Mouse (Mus musculus): ENCODE measurements around the gene Ripor2. TPM values are rescaled to one million over a fixed set of nuclear protein-coding genes. Genes with fewer than 3 reads are reported as not detected.

The Ripor2 gene
- polyA plus RNA-seq (2016; fragmentation: Nextera tagmentation; extraction: Ambion mirVana): 16.3 and 22.3 TPM in 2 replicates

- H3K36me3 ChIP-seq: no peaks in the 10 kb centered on the region
- no peak within 1 kb of the TSS for H3K9ac ChIP-seq
- H3K27me3 ChIP-seq: no peaks in the 10 kb centered on the region
- peaks cover 5% of the 10 kb centered on the region for H3K4me1 ChIP-seq
- no peak within 1 kb of the TSS for H3K4me2 ChIP-seq (replicated peaks)
- no peaks in the 10 kb centered on the region for H3K9me3 ChIP-seq (replicated peaks)
- 66% methylated on average over 10 of the region's 10 CpGs for WGBS
- no peak for ATAC-seq (ENCODE audit: low FRiP score)
- no peak within 1 kb of the TSS for H3K4me3 ChIP-seq
- no peak within 1 kb of the TSS for H3K27ac ChIP-seq
Measured at GRCm38 (mm10) chr13:24581833-24582232, at the start of gene Ripor2. Ripor2 (plus strand) TSS chr13:24582189.

- Histone ChIP-seq H3K27me3 (0 out of 2 replicates have a peak, but pooled peaks cover 3% of the 10 kb centered on the region), H3K9ac (no peak overlapping the region), H3K9me3 (replicated peaks) (no peaks in the 10 kb centered on the region; the same call in 1 of the 2 replicates), H3K4me3 (no peak overlapping the region), H3K36me3 (no peaks in the 10 kb centered on the region), H3K27ac (no peak overlapping the region), H3K4me1 (no peaks in the 10 kb centered on the region), H3K4me2 (replicated peaks) (no peak overlapping the region)
- ATAC-seq (ENCODE audit: low FRiP score): no peak
- WGBS: 87% methylated on average over 6 of the region's 6 CpGs
Measured at GRCm38 (mm10) chr13:24536531-24537167, 45.3 kb upstream of the Ripor2 start.

- no peak overlapping the region for H3K4me2 ChIP-seq (replicated peaks)
Measured at GRCm38 (mm10) chr13:24538012-24538411, 44.0 kb upstream of the Ripor2 start.

GRCm38 (mm10) chr13:24538941-24539340 is 43.0 kb upstream of the Ripor2 start:
- H3K27ac ChIP-seq: no peak overlapping the region
- no peak for ATAC-seq (ENCODE audit: low FRiP score)
- H3K27me3 ChIP-seq: 0 out of 2 replicates have a peak, but pooled peaks cover 3% of the 10 kb centered on the region
- H3K4me1 ChIP-seq: no peaks in the 10 kb centered on the region
- H3K36me3 ChIP-seq: no peaks in the 10 kb centered on the region
- no peak overlapping the region for H3K4me3 ChIP-seq
- no peak overlapping the region for H3K4me2 ChIP-seq (replicated peaks)
- no peaks in the 10 kb centered on the region; the same call in 1 of the 2 replicates for H3K9me3 ChIP-seq (replicated peaks)
- H3K9ac ChIP-seq: no peak overlapping the region
- 82% methylated on average over 5 of the region's 5 CpGs for WGBS

More at GRCm38 (mm10) chr13:24538012-24538411, 44.0 kb upstream of the Ripor2 start:
- no peaks in the 10 kb centered on the region for H3K4me1 ChIP-seq
- no peaks in the 10 kb centered on the region for H3K36me3 ChIP-seq
- H3K27ac ChIP-seq: no peak overlapping the region
- no peak for ATAC-seq (ENCODE audit: low FRiP score)
- no peak overlapping the region for H3K9ac ChIP-seq
- H3K9me3 ChIP-seq (replicated peaks): no peaks in the 10 kb centered on the region; the same call in 1 of the 2 replicates
- H3K4me3 ChIP-seq: no peak overlapping the region
- 91% methylated on average over 2 of the region's 2 CpGs for WGBS
- 0 out of 2 replicates have a peak, but pooled peaks cover 3% of the 10 kb centered on the region for H3K27me3 ChIP-seq

- ATAC-seq (ENCODE audit: low FRiP score): no peak
- no peaks in the 10 kb centered on the region for H3K9me3 ChIP-seq (replicated peaks)
- no peak overlapping the region for H3K4me2 ChIP-seq (replicated peaks)
- no peak overlapping the region for H3K9ac ChIP-seq
- H3K4me1 ChIP-seq: no peaks in the 10 kb centered on the region; the same call in 1 of the 2 replicates
- H3K4me3 ChIP-seq: no peak overlapping the region
- H3K36me3 ChIP-seq: no peaks in the 10 kb centered on the region
- H3K27me3 ChIP-seq: no peaks in the 10 kb centered on the region
- H3K27ac ChIP-seq: no peak overlapping the region
- WGBS: 44% methylated on average over 1 of the region's 1 CpGs
Measured at GRCm38 (mm10) chr13:24545677-24546076, 36.3 kb upstream of the Ripor2 start.

- ATAC-seq (ENCODE audit: low FRiP score): no peak
- Histone ChIP-seq H3K4me1 (peaks cover 10% of the 10 kb centered on the region), H3K27ac (no peak overlapping the region), H3K36me3 (no peaks in the 10 kb centered on the region), H3K9me3 (replicated peaks) (no peaks in the 10 kb centered on the region), H3K27me3 (no peaks in the 10 kb centered on the region), H3K4me3 (no peak overlapping the region), H3K9ac (no peak overlapping the region), H3K4me2 (replicated peaks) (no peak overlapping the region)
- WGBS: 81% methylated on average over 12 of the region's 12 CpGs
Measured at GRCm38 (mm10) chr13:24546801-24547459, 35.1 kb upstream of the Ripor2 start.

GRCm38 (mm10) chr13:24548911-24549310 is 33.1 kb upstream of the Ripor2 start:
- Histone ChIP-seq H3K27me3 (no peaks in the 10 kb centered on the region), H3K27ac (no peak overlapping the region), H3K9me3 (replicated peaks) (no peaks in the 10 kb centered on the region), H3K4me1 (peaks cover 13% of the 10 kb centered on the region), H3K4me2 (replicated peaks) (no peak overlapping the region), H3K36me3 (no peaks in the 10 kb centered on the region), H3K9ac (no peak overlapping the region), H3K4me3 (no peak overlapping the region)
- no peak for ATAC-seq (ENCODE audit: low FRiP score)

- ATAC-seq (ENCODE audit: low FRiP score): peak; percentile 55; the same call in 1 of the 2 replicates
- H3K36me3 ChIP-seq: no peaks in the 10 kb centered on the region
- H3K4me3 ChIP-seq: no peak overlapping the region
- H3K27ac ChIP-seq: peak overlapping the region; percentile 55; the same call in 1 of the 2 replicates
- H3K9me3 ChIP-seq (replicated peaks): no peaks in the 10 kb centered on the region
- H3K4me1 ChIP-seq: peaks cover 13% of the 10 kb centered on the region
- H3K4me2 ChIP-seq (replicated peaks): no peak overlapping the region
- no peaks in the 10 kb centered on the region for H3K27me3 ChIP-seq
- no peak overlapping the region for H3K9ac ChIP-seq
- 45% methylated on average over 7 of the region's 14 CpGs for WGBS
Measured at GRCm38 (mm10) chr13:24551100-24551931, 30.7 kb upstream of the Ripor2 start.

- Histone ChIP-seq H3K36me3 (no peaks in the 10 kb centered on the region), H3K4me1 (peaks cover 13% of the 10 kb centered on the region), H3K4me2 (replicated peaks) (no peak overlapping the region), H3K9me3 (replicated peaks) (no peaks in the 10 kb centered on the region), H3K27ac (peak overlapping the region; percentile 55; the same call in 1 of the 2 replicates), H3K9ac (no peak overlapping the region), H3K4me3 (no peak overlapping the region), H3K27me3 (no peaks in the 10 kb centered on the region)
- WGBS: 55% methylated on average over 4 of the region's 4 CpGs
- 0 out of 2 replicates have a peak, but pooled peaks have one; percentile 41 for ATAC-seq (ENCODE audit: low FRiP score)
Measured at GRCm38 (mm10) chr13:24552039-24552438, 29.9 kb upstream of the Ripor2 start.

GRCm38 (mm10) chr13:24561391-24561790 is 20.6 kb upstream of the Ripor2 start:
- WGBS: 89% methylated on average over 5 of the region's 5 CpGs
- ATAC-seq (ENCODE audit: low FRiP score): no peak
- no peaks in the 10 kb centered on the region for H3K27me3 ChIP-seq
- H3K9me3 ChIP-seq (replicated peaks): no peaks in the 10 kb centered on the region
- H3K4me1 ChIP-seq: peaks cover 17% of the 10 kb centered on the region
- H3K27ac ChIP-seq: no peak overlapping the region
- H3K4me2 ChIP-seq (replicated peaks): no peak overlapping the region
- no peak overlapping the region for H3K4me3 ChIP-seq
- H3K36me3 ChIP-seq: no peaks in the 10 kb centered on the region
- no peak overlapping the region for H3K9ac ChIP-seq

- H3K4me3 ChIP-seq: no peak overlapping the region
- ATAC-seq (ENCODE audit: low FRiP score): no peak
- no peaks in the 10 kb centered on the region for H3K36me3 ChIP-seq
- no peaks in the 10 kb centered on the region for H3K9me3 ChIP-seq (replicated peaks)
- 79% methylated on average over 8 of the region's 8 CpGs for WGBS
- H3K4me2 ChIP-seq (replicated peaks): no peak overlapping the region
- H3K27me3 ChIP-seq: no peaks in the 10 kb centered on the region
- peaks cover 17% of the 10 kb centered on the region for H3K4me1 ChIP-seq
- no peak overlapping the region for H3K9ac ChIP-seq
- no peak overlapping the region for H3K27ac ChIP-seq
Measured at GRCm38 (mm10) chr13:24564706-24565105, 17.3 kb upstream of the Ripor2 start.
